Mouse (Mus musculus) thymus, adult 2 months (tissue): Measurements from ENCODE around the gene Zfp462.

Source experiments
- CTCF ChIP-seq: fragments of 200-500 bp; IDR thresholded peaks from 2 replicates; pipeline ENCODE4 v1.5.1; 2012; ENCODE audit warnings: mild to moderate bottlenecking, control low read depth, low read length, moderate library complexity, borderline replicate concordance; ENCODE audit not compliant: control insufficient read depth, poor library complexity, insufficient read depth; ENCODE audit errors: extremely low read depth
- POLR2A ChIP-seq: fragments of 200-500 bp; IDR thresholded peaks from 2 replicates; pipeline ENCODE4 v1.6.1; 2012; ENCODE audit warnings: mild to moderate bottlenecking, low read length, control low read depth, moderate library complexity; ENCODE audit not compliant: control insufficient read depth, poor library complexity, insufficient read depth; ENCODE audit errors: extremely low read depth

DNA sequence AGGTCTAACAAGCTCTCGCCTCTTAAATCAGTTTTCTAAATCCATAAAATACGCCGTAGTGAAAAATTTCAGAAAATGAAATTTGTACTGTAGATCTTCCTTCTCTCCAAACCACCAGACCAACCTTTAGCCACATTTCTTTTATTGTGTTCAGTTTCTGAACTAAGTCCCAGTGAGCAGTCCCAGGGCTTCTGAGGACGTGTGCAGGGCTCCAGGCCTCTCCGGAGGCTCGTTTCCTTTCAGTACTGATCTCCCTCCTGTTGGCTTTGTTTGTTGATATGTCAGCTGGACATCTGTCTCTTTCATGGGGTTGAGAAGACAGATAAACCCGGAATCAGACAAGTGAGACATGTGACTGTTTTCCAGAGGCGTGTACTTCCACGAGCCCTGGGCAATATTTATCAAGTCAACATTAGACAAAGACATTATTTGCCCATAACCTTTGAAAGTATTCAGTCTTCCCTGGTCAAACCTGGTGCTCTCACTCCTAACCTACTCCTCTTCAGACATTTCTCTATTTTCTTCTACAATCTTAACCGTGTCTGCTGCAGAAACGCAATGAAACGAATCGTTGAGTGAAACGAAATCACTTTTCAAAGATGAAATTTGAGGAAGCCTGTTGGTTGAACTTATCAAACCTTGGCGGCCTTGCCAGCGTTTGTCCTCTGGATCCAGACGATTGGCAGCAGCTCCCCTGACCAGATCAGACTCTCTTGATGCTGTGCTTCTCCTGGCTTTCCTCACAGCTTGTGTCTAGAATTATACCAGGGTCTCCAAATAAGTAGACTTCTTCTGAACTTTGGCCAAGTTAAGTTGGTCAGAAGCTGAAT is 121.7 kb downstream of the Zfp462 start:
- TF ChIP-seq POLR2A (no peak), CTCF (no peak)
